Mouse (Mus musculus) forelimb bud, embryonic 11.5 days (tissue): Measurements from ENCODE around the gene Btnl10.

Source experiments
- DNase-seq: peaks from one replicate; pipeline ENCODE4 v3.0.0-alpha.2; 2012; ENCODE audit warnings: low read depth, low spot score

The Btnl10 gene

GRCm38 (mm10) chr11:58917745-58918366 lies at the start of gene Btnl10:
TSS of gene Btnl10 (plus strand) at chr11:58917908.
- no peak for DNase-seq

GRCm38 (mm10) chr11:58867954-58868330 lies 49.8 kb upstream of the Btnl10 start:
- no peak for DNase-seq

GRCm38 (mm10) chr11:58870961-58871360 lies 46.7 kb upstream of the Btnl10 start:
- DNase-seq, result no peak

- DNase-seq, result no peak
These were observed 34.0 kb upstream of the Btnl10 start for GRCm38 (mm10) chr11:58883756-58884155.

DNA sequence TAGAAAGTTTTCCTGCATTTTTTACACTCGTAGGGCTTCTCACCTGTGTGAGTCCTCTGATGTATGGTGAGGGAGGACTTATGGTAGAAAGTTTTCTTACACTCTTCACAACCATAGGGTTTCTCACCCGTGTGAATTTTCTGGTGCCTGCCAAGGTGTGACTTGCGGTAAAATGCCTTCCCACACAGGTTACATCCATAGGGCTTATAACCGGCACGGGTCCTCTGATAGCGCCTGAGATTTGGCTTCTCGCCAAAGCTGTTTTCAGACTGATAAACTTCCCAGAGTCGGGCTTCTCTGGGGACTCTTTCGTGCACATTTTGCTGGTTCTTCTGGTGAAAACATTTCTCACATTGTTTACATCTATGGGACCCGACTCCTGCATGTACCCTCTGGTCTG lies 27.2 kb upstream of the Btnl10 start:
- DNase-seq, result no peak

- no peak for DNase-seq
These were observed 23.3 kb upstream of the Btnl10 start for GRCm38 (mm10) chr11:58894456-58894855.

DNA sequence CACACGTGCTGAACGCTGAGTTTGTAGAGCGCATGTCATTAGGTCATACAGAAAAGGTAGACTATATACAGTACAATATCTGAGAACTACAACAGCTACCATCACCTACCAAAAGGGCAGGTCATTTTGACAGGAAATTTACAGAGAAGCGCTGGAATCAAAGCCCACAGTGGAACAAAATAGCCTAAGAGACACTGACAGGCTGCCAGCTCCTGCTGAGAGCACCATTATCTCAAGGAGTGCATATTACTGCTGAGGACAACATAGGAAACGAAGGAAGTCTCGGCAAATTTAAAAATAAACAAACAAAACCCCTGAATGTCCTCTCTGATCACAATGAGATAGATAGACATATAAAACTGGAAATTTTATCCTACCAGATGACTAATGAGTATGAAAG lies 20.2 kb upstream of the Btnl10 start:
- DNase-seq, result no peak

GRCm38 (mm10) chr11:58901080-58901479 lies 16.6 kb upstream of the Btnl10 start:
- DNase-seq, result no peak

GRCm38 (mm10) chr11:58903511-58904409 lies 13.9 kb upstream of the Btnl10 start, which contains the start of gene Zfp39:
TSS of gene Zfp39 (minus strand) at chr11:58904225.
- peak; percentile 91 for DNase-seq

DNA sequence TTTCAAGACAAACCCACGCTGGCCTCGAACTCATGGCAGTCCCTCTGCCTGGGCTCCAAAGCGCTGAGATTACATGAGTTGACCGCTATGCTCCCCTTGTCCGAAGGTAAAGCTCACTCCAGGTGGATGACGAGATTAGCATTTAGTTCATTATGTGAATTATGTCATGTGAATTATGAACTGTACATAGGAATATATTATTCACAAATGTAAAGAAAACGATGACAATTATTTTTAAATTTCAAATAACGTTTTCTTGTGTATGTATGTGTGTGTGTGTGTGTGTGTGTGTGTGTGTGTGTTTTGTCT lies 13.3 kb upstream of the Btnl10 start:
- no peak for DNase-seq

DNA sequence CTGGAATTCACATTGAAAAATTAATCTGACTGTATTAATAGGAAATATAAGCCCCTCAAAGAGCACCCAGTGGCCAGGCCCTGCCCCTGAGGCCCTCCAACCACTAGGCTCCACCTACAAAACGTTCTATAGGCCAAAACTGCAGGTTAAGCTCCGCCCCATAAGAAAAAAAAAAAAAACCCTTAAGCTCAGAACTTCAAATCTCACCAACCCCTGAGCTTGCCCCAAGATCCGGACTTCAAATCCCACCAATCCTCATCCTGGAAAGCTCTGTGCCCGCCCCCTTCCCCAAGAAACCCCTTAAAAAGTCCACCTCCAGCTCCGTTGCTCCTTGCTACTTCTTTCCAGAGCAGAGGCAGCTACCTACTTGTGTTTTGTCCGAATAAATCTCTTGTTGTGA lies 12.9 kb upstream of the Btnl10 start:
- DNase-seq, result peak; percentile 21

DNA sequence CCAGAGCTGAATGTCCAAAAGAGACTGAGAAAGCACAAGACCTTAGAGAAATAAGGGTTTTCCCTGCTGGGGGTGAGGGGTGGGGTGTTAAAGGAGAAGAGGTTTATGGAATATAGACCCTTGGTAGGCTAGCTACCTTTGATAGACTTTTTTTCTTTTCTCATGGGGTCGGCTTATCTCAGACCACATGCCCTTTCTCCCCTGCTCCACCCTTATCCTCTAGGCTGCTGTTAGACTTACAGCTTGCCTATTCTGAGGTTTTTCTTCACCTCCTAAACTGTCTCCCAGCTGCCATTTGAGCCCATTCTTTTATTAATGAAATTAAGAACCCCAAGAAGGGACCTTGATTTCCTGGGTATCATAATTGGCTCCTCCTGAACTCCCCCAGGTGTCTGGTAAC lies 3.9 kb upstream of the Btnl10 start:
- DNase-seq, result no peak

DNA sequence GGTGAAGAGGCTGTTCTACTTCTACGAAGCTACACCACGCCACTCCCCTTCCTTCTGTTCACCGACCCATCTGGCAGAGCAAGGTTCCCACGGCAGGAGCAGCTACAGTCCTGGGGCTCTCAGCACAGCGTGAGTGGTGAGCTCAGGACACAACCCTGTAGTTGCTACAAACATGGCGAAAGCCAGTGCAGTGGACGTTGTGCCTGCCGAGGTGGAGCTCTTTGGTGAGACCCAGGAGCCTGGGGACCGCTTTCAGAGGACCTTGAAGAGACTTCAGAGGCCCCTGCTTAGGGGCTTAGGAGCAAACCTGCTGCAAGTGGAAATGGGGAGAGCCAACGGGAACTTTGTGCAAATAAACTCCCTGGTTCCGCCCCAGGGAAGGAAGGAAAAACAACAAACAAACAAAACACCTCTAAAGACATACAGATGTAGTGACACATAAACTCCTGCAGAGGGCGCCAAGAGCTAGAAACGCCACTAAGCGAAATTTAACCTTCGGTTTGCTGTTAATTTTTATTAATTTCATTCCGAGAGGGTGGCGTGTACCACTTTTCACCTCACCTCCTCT lies 3.2 kb upstream of the Btnl10 start:
- no peak for DNase-seq

DNA sequence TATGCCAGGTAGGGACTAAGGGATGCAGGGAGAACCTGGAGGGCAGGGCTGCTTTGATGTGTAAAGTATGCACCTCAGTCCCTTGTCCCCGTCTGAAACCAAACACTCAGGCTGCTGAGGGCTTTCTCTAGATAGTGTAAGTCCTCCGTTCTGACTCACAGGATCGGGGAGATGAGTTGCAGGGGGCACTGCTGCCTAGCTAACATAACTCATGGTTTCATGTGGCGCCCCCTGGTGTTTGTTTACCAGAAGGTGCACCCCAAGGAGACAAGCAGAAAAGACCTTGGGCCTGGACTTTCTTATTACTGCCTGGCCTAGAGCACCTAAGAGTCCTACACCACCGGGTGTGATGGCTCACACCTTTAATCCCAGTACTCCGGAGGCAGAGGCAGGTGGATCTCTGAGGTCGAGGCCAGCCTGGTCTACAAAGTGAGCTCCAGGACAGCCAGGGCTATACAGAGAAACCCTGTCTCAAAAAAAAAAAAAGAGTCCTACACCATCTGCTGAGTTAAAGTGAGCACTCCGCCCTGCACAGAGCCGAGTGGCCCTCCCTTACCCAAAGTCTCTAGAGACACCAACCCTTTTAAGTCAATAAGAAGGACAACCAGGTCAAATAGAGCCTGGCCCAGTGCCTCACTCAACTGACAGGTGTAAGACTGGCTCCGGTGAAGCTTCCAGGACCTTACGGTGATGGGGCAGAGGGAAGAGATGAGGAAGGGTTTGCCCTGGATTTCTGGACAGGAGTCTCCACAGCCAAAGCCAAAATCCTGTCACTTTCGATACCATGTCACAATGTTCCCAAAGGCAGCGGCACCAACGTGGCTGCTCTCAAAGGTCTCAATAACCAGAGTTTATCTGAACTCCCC lies 596 bp upstream of the Btnl10 start:
- DNase-seq, result no peak

DNA sequence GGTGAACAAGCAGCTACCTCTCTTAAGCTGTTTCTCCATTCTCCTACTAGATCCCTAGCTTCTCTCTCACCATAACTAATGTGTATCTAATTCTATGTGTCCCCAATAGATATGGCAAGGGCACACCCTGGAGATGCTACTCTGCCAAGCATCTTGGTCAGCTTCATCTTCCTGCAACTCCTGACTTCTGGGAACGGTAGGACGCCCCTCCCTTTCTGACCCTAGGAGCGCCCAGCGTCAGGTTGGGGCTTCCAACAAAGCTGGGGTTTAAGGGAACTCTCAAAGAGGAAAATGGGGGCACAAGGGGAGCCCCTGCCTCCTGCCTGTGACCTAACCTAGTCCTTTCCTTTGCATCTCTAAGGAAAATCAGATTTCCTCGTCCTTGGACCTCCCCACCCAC lies 1.1 kb downstream of the Btnl10 start:
- DNase-seq, result no peak

GRCm38 (mm10) chr11:58922420-58922819 lies 4.7 kb downstream of the Btnl10 start:
- DNase-seq, result no peak

GRCm38 (mm10) chr11:58926651-58927050 lies 8.9 kb downstream of the Btnl10 start:
- no peak for DNase-seq

DNA sequence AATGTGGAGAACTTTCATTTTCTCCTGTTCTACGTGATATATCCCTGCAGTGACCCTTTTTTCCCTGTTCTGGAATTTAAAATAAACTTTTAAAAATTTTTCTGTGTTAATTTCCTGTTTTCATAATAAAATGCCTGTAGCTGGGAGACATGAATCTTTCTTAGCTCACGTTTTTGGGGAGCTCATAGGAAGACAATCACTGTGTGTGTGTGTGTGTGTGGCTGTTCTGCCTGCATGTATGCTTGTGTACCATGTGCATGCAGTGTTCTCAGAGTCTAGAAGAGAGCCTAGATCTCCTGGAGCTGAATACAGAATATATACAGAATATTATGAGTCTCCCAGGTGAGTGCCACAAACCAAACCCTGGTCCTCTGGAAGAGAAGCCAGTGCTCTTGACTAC lies 9.3 kb downstream of the Btnl10 start:
- DNase-seq, result no peak

GRCm38 (mm10) chr11:58927790-58928651 lies 10.3 kb downstream of the Btnl10 start:
- DNase-seq, result no peak

DNA sequence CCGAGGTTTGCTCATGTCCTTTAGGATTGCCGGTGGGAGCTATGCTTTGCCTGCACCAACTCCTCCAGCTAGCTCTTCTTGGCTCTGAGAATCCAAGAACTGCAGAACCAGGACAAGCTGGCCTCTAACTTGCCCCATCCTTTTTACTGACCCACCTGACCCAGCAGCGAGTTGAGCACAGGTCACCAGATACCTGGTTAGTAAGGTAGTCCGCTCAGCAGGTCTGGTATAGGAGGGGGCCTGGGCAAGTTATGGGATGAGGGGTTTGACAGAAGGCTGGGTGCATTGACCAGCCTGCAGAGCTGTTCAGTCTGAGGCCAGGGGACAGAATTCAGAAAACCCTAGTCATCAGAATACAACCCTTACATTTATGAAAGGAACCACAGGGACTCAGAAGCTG lies 11.3 kb downstream of the Btnl10 start:
- no peak for DNase-seq

DNA sequence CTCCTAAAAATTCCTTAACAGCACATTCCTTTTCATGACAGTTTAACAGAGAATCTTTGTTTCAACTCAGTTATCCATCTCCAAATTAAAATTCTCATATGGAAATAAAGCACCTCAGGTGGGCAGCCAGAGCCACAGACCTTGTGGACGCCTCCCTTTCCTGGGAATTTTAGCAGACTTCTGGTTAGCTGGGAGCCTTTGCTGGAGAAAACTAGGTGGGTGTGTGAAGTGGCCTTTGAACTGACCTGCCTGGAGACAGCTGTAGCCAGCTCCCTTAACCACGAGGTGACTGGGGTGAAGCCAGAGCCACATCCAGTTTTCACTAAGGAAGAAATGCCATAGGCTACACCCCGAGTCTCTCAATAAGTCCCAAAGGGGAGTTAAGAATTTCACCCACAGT lies 11.9 kb downstream of the Btnl10 start:
- no peak for DNase-seq
